Mouse (Mus musculus) heart, embryonic 13.5 days (tissue): ENCODE results near the gene Slc30a1. TPM values are rescaled to one million over a fixed set of nuclear protein-coding genes. Genes with fewer than 3 reads are reported as not detected.

Experiments
- ATAC-seq: fragments of 200-750 bp; cut with Nextera tagmentation; 2 replicates; pipeline ENCODE4 v1.8.0; 2017; ENCODE audit warnings: moderate TSS enrichment; ENCODE audit not compliant: insufficient number of reproducible peaks, low FRiP score, low TSS enrichment; ENCODE audit errors: extremely low read depth
- H3K27ac ChIP-seq: fragments of 300-500 bp; sonication (generic); replicated peaks from 2 replicates; pipeline ENCODE4 v1.5.1; 2015; ENCODE audit warnings: moderate library complexity, mild to moderate bottlenecking, inconsistent platforms
- H3K27me3 ChIP-seq: fragments of 300-500 bp; sonication (generic); replicated peaks from 2 replicates; pipeline ENCODE4 v1.6.1; 2015; ENCODE audit warnings: mild to moderate bottlenecking, inconsistent platforms
- H3K36me3 ChIP-seq: fragments of 300-500 bp; sonication (generic); 2 replicates; pipeline ENCODE4 v1.6.1; 2015; ENCODE audit warnings: mild to moderate bottlenecking, inconsistent platforms
- H3K4me1 ChIP-seq: fragments of 300-500 bp; sonication (generic); 2 replicates; pipeline ENCODE4 v1.6.1; 2015; ENCODE audit warnings: inconsistent platforms
- H3K4me2 ChIP-seq: fragments of 300-500 bp; sonication (generic); 2 replicates; pipeline ENCODE4 v1.6.1; 2015; ENCODE audit warnings: inconsistent platforms, mild to moderate bottlenecking, moderate library complexity
- H3K4me3 ChIP-seq: fragments of 300-500 bp; sonication (generic); 2 replicates; pipeline ENCODE4 v1.5.1; 2015; ENCODE audit warnings: moderate library complexity, mild to moderate bottlenecking, inconsistent platforms
- H3K9ac ChIP-seq: fragments of 300-500 bp; sonication (generic); 2 replicates; pipeline ENCODE4 v1.6.1; 2015; ENCODE audit warnings: inconsistent platforms, mild to moderate bottlenecking, moderate library complexity
- H3K9me3 ChIP-seq: fragments of 300-500 bp; sonication (generic); 2 replicates; pipeline ENCODE4 v1.6.1; 2016; ENCODE audit warnings: inconsistent platforms
- WGBS: fragments of 180-500 bp; shearing (Covaris S2); methylation state at CpG from one replicate; pipeline ENCODE4 v1.1.7; 2015; ENCODE audit warnings: mixed read lengths; 5-methylcytosine and 5-hydroxymethylcytosine counted together
- polyA plus RNA-seq: library from polyadenylated mRNA; unstranded; fragments of >200 nt; fragmentation: Nextera tagmentation; extraction: Ambion mirVana; gene quantifications from 2 replicates; pipeline ENCODE4 v1.2.1, GENCODE M21; 2015

Slc30a1 gene
- polyA plus RNA-seq, 1 experiment from 2014 or later: 1.2 TPM

DNA sequence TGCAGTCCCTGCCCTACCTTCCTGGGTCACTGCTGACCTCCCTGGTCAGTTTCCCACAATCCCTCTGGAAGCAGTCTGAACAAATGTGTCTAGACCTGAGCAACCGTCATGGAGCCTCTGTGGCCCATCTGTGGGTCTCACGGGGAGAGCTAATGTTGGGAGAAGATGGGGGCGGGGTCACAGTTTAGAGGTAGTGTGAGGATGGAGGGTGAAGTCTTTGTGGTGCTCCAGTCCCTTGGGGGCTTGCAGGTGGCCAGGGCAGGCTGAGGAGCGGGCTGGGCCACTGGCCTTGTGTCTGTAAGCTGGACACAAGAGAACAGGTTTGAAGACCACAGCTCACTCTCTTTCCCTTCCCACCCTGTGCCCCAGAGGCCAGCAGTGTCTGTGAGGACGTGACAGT, 39.2 kb downstream of the Slc30a1 start:
- Histone ChIP-seq H3K4me1 (peaks cover 10% of the 10 kb centered on the region; the same call in 1 of the 2 replicates), H3K36me3 (no peaks in the 10 kb centered on the region), H3K27me3 (0 out of 2 replicates have a peak, but pooled peaks cover 8% of the 10 kb centered on the region), H3K4me3 (no peak overlapping the region), H3K9me3 (no peaks in the 10 kb centered on the region), H3K27ac (no peak overlapping the region), H3K9ac (no peak overlapping the region), H3K4me2 (no peak overlapping the region)
- no peak for ATAC-seq
- 82% methylated on average over 5 of the region's 5 CpGs for WGBS

DNA sequence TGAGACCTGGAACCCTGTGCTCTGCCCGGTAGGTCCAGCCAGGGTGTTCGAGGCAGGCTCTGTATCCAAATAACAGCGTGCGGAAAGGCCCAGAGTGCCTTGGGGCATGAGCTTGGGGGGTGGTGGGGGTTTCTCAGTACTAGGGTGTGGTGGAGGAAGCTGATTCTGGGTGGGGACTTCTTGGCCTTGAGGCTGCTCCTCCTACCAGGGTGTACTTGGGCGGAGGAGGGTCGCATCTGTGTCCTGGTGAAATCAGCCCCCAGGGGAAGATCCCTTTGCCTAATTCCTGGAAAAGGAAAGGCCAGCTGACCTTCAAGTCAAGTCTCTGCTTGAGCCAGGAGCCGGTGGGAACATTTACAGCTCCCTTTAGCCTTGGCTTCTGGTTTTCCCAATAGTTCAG, 39.7 kb downstream of the Slc30a1 start:
- Histone ChIP-seq H3K4me2 (no peak overlapping the region), H3K4me1 (peaks cover 10% of the 10 kb centered on the region; the same call in 1 of the 2 replicates), H3K4me3 (no peak overlapping the region), H3K9me3 (no peaks in the 10 kb centered on the region), H3K9ac (no peak overlapping the region), H3K27ac (no peak overlapping the region), H3K36me3 (no peaks in the 10 kb centered on the region), H3K27me3 (0 out of 2 replicates have a peak, but pooled peaks cover 8% of the 10 kb centered on the region)
- no peak for ATAC-seq
- 76% methylated on average over 7 of the region's 7 CpGs for WGBS

DNA sequence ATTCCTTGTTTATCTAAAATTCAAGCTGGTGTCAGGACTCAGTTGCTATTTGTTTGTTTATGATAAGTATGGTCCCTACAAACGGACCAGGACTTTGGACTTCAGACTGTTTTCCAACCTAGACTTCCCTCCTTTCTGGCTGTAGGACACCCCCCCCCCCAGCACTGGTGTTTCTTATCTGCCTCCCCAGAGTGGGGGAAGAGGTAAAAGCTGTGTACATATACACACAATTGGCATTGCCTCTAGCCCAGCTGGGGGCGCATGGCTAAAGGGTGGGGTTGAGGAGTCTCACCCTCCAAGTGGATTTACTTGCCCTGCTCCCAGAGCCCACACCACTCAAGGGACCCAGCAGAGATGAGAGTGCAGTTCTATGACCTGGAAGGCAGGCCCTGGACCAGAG, 40.3 kb downstream of the Slc30a1 start:
- H3K4me1 ChIP-seq: peaks cover 10% of the 10 kb centered on the region; the same call in 1 of the 2 replicates
- H3K36me3 ChIP-seq: no peaks in the 10 kb centered on the region
- no peak overlapping the region for H3K9ac ChIP-seq
- 68% methylated on average over 2 of the region's 2 CpGs for WGBS
- 0 out of 2 replicates have a peak, but pooled peaks cover 8% of the 10 kb centered on the region for H3K27me3 ChIP-seq
- no peak for ATAC-seq
- H3K4me3 ChIP-seq: no peak overlapping the region
- H3K9me3 ChIP-seq: no peaks in the 10 kb centered on the region
- no peak overlapping the region for H3K4me2 ChIP-seq
- no peak overlapping the region for H3K27ac ChIP-seq

- peaks cover 10% of the 10 kb centered on the region; the same call in 1 of the 2 replicates for H3K4me1 ChIP-seq
- 76% methylated on average over 8 of the region's 8 CpGs for WGBS
- H3K4me3 ChIP-seq: no peak overlapping the region
- no peaks in the 10 kb centered on the region for H3K9me3 ChIP-seq
- H3K27me3 ChIP-seq: 0 out of 2 replicates have a peak, but pooled peaks cover 8% of the 10 kb centered on the region
- no peak overlapping the region for H3K9ac ChIP-seq
- H3K36me3 ChIP-seq: no peaks in the 10 kb centered on the region
- ATAC-seq: no peak
- H3K27ac ChIP-seq: no peak overlapping the region
- H3K4me2 ChIP-seq: no peak overlapping the region
Measured at GRCm38 (mm10) chr1:191947796-191948195, 41.2 kb downstream of the Slc30a1 start.

- Histone ChIP-seq H3K4me1 (peaks cover 10% of the 10 kb centered on the region; the same call in 1 of the 2 replicates), H3K4me3 (no peak overlapping the region), H3K9ac (no peak overlapping the region), H3K9me3 (no peaks in the 10 kb centered on the region), H3K4me2 (no peak overlapping the region), H3K27ac (no peak overlapping the region), H3K36me3 (no peaks in the 10 kb centered on the region), H3K27me3 (0 out of 2 replicates have a peak, but pooled peaks cover 8% of the 10 kb centered on the region)
- no peak for ATAC-seq
- WGBS: 76% methylated on average over 8 of the region's 8 CpGs
Measured at GRCm38 (mm10) chr1:191948600-191948999, 42.0 kb downstream of the Slc30a1 start.

DNA sequence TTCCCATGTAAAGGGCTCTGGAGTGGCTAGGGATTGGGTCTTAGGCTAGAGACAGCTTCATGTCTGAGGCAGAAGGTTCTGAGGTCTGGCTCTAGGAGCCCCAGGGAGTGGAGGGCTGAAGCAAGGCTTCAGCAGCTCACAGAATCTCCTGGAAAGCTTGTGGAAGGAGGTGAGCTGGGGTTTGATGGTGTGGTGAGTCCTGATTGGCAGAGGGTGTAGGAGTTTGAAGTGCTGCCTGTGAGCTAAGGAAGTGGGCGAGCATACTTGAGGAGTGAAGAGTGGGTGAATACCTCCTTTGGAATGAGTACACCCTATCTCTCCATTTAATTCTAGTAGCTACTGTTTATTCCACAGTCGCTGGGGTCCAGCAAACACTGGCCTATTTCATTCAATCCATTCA, 44.0 kb downstream of the Slc30a1 start:
- Histone ChIP-seq H3K27me3 (0 out of 2 replicates have a peak, but pooled peaks cover 5% of the 10 kb centered on the region), H3K36me3 (no peaks in the 10 kb centered on the region), H3K27ac (no peak overlapping the region), H3K9me3 (no peaks in the 10 kb centered on the region), H3K4me2 (no peak overlapping the region), H3K4me1 (peaks cover 7% of the 10 kb centered on the region; the same call in 1 of the 2 replicates), H3K4me3 (no peak overlapping the region), H3K9ac (no peak overlapping the region)
- ATAC-seq: no peak
- 61% methylated on average over 2 of the region's 2 CpGs for WGBS

- Histone ChIP-seq H3K27ac (no peak overlapping the region), H3K9ac (no peak overlapping the region), H3K27me3 (0 out of 2 replicates have a peak, but pooled peaks cover 5% of the 10 kb centered on the region), H3K9me3 (no peaks in the 10 kb centered on the region), H3K4me3 (no peak overlapping the region), H3K36me3 (no peaks in the 10 kb centered on the region), H3K4me2 (no peak overlapping the region), H3K4me1 (peaks cover 8% of the 10 kb centered on the region; the same call in 1 of the 2 replicates)
- WGBS: 88% methylated on average over 11 of the region's 11 CpGs
- no peak for ATAC-seq
Measured at GRCm38 (mm10) chr1:191952733-191953335, 46.3 kb downstream of the Slc30a1 start.

DNA sequence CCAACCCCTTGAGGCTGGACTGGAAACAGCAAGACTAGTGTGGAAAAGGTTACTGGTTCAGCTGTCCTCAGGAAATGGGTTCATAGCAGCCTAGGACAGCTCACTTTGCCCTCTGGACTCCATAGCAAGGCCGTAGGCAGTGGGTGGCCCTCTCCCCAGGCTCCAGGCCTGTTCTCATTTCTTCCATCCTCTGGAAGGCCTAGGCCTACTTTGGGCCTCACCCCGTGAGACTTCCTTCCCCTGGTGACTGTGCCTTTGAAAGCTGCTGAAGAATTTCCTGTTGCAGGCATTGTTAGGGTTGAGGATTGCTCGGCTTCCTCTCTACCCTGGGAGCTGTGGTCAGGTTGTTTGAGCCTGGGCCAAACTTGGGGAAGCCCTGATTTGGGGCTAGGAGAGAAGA, 48.5 kb downstream of the Slc30a1 start:
- H3K4me2 ChIP-seq: no peak overlapping the region
- H3K4me1 ChIP-seq: peaks cover 8% of the 10 kb centered on the region; the same call in 1 of the 2 replicates
- H3K4me3 ChIP-seq: no peak overlapping the region
- 57% methylated on average over 3 of the region's 3 CpGs for WGBS
- ATAC-seq: no peak; the same call in 1 of the 2 replicates
- H3K9me3 ChIP-seq: no peaks in the 10 kb centered on the region
- no peak overlapping the region for H3K9ac ChIP-seq
- peaks cover 5% of the 10 kb centered on the region; the same call in 1 of the 2 replicates for H3K27me3 ChIP-seq
- H3K36me3 ChIP-seq: no peaks in the 10 kb centered on the region
- peak overlapping the region; percentile 65 for H3K27ac ChIP-seq

DNA sequence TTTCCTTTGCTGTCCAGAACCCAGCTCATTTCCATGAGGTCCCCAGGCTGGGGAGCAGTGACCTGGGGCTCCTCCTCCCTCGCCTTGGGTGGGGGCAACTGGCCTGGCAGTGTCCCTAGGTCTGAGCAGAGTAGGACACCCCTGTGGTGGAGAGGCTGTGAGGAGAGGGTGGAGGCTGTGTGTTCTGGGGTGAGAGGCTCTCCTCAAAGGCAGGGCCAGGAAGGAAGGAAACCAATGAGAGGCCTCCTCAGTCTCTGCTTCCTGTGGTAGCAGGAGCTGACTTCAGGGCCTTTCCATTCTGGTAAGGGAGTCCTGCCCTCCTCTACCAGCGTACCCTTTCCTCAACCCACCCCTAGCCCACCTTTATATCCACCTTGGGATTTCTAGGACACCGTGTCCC, 49.7 kb downstream of the Slc30a1 start:
- Histone ChIP-seq H3K4me1 (peaks cover 8% of the 10 kb centered on the region; the same call in 1 of the 2 replicates), H3K36me3 (no peaks in the 10 kb centered on the region), H3K4me3 (no peak overlapping the region), H3K27me3 (no peaks in the 10 kb centered on the region; the same call in 1 of the 2 replicates), H3K9me3 (no peaks in the 10 kb centered on the region), H3K27ac (peak overlapping the region; percentile 65), H3K9ac (no peak overlapping the region), H3K4me2 (no peak overlapping the region)
- WGBS: 58% methylated on average over 3 of the region's 3 CpGs
- ATAC-seq: no peak

- H3K4me1 ChIP-seq: peaks cover 8% of the 10 kb centered on the region; the same call in 1 of the 2 replicates
- H3K36me3 ChIP-seq: no peaks in the 10 kb centered on the region
- H3K9me3 ChIP-seq: no peaks in the 10 kb centered on the region
- WGBS: 86% methylated on average over 2 of the region's 2 CpGs
- H3K4me3 ChIP-seq: no peak overlapping the region
- no peak overlapping the region for H3K4me2 ChIP-seq
- no peaks in the 10 kb centered on the region; the same call in 1 of the 2 replicates for H3K27me3 ChIP-seq
- no peak for ATAC-seq
- H3K9ac ChIP-seq: no peak overlapping the region
- no peak overlapping the region for H3K27ac ChIP-seq
Measured at GRCm38 (mm10) chr1:191956871-191957270, 50.3 kb downstream of the Slc30a1 start.

- 80% methylated on average over 3 of the region's 3 CpGs for WGBS
- no peak overlapping the region for H3K9ac ChIP-seq
Measured at GRCm38 (mm10) chr1:191957321-191957720, 50.8 kb downstream of the Slc30a1 start.

More at GRCm38 (mm10) chr1:191957321-191957720, 50.8 kb downstream of the Slc30a1 start:
- Histone ChIP-seq H3K9me3 (no peaks in the 10 kb centered on the region), H3K27me3 (no peaks in the 10 kb centered on the region; the same call in 1 of the 2 replicates), H3K4me1 (peaks cover 8% of the 10 kb centered on the region; the same call in 1 of the 2 replicates), H3K4me3 (no peak overlapping the region), H3K27ac (no peak overlapping the region), H3K4me2 (no peak overlapping the region), H3K36me3 (no peaks in the 10 kb centered on the region)
- ATAC-seq: no peak
